20 mouse cellular contexts compared by ENCODE assay signal in the genomic region with DNA sequence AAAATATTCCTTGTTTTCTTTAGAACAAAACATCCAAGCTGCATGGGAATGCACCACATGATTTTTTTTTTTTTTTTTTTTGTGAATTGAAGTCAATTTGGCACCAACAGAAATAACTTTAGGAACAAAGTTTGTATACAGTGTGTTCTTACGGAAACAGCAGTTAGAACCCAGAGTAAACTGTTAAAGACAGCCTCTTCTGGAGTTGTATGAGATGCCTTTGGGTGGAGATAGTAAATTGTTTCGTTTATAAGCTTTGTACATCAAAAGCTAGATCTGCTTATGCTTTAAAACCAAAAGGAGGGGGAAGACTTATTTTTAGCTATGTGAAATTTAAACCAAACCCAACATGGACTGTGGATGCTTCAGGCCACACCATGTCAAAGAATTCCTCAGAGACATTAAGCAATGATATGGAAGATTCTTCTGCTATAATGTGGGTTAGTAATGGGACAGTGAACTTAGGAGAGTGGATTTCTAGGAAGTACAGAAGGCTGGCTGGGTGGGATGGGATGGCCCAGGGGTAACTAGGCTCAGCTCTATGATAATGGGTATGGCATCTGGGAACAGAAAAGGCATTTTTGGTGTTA.
DNase-seq lines count a peak whose midpoint lies in the region; ATAC-seq and TF ChIP-seq lines count a peak whose summit lies in the region.
"Had no signal": no experiment of that assay in that cellular context is flagged by ENCODE, and none has a peak within 500 bp of the region (broad histone marks: within the 10 kb centered on the region; RNA-seq: fewer than 3 reads in every experiment).

No protein-coding gene starts in this region.

- no peaks in the 10 kb centered on the region for H3K36me3 ChIP-seq in lung, embryonic 14.5 days (ENCODE audit: insufficient read depth)
- H3K36me3 ChIP-seq in lung, embryonic 16.5 days (ENCODE audit: control insufficient read depth, insufficient read depth, low read length), result no peaks in the 10 kb centered on the region
- H3K36me3 ChIP-seq in embryonic facial prominence, embryonic 15.5 days, result no peaks in the 10 kb centered on the region
- H3K36me3 ChIP-seq in midbrain, embryonic 14.5 days (ENCODE audit: control insufficient read depth, insufficient read depth, low read length), result no peaks in the 10 kb centered on the region
- H3K36me3 ChIP-seq: embryonic facial prominence, embryonic 12.5 days; forebrain, embryonic 15.5 days had no signal

- WGBS in lung, embryonic 14.5 days, result 60% methylated on average over 2 of the region's 2 CpGs
- WGBS in lung, embryonic 16.5 days, result 61% methylated on average over 2 of the region's 2 CpGs
- 59% methylated on average over 2 of the region's 2 CpGs for WGBS in lung, adult 2 months
- WGBS in embryonic facial prominence, embryonic 15.5 days, result 39% methylated on average over 2 of the region's 2 CpGs
- 84% methylated on average over 2 of the region's 2 CpGs for WGBS in midbrain, embryonic 14.5 days

- ATAC-seq in lung, embryonic 14.5 days (ENCODE audit: insufficient read depth), result 0 out of 2 replicates have a peak, but pooled peaks have one; percentile 24
- peak; percentile 73 for ATAC-seq in lung, embryonic 16.5 days (ENCODE audit: low read depth)
- ATAC-seq in embryonic facial prominence, embryonic 15.5 days (ENCODE audit: insufficient number of reproducible peaks, low FRiP score, low TSS enrichment, low read depth), result no peak
- ATAC-seq in midbrain, embryonic 14.5 days (ENCODE audit: low FRiP score, low TSS enrichment), result no peak
- ATAC-seq: forebrain, embryonic 13.5 days; forebrain, embryonic 15.5 days; forebrain, postnatal 0 days had no signal

- H3K9me3 ChIP-seq in lung, embryonic 14.5 days (ENCODE audit: low read depth, low read length), result no peaks in the 10 kb centered on the region
- H3K9me3 ChIP-seq in lung, embryonic 16.5 days (ENCODE audit: control insufficient read depth, low read length), result no peaks in the 10 kb centered on the region
- H3K9me3 ChIP-seq in embryonic facial prominence, embryonic 15.5 days (replicated peaks), result no peaks in the 10 kb centered on the region
- H3K9me3 ChIP-seq in midbrain, embryonic 14.5 days (ENCODE audit: control insufficient read depth, low read length), result no peaks in the 10 kb centered on the region
- H3K9me3 ChIP-seq: embryonic facial prominence, embryonic 12.5 days; forebrain, embryonic 13.5 days; forebrain, embryonic 15.5 days had no signal

- no peaks in the 10 kb centered on the region for H3K4me1 ChIP-seq in lung, embryonic 14.5 days (ENCODE audit: insufficient read depth)
- H3K4me1 ChIP-seq in lung, embryonic 16.5 days (replicated peaks; ENCODE audit: control insufficient read depth, insufficient read depth, low read length), result peaks cover 8% of the 10 kb centered on the region
- H3K4me1 ChIP-seq in lung, adult 2 months (ENCODE audit: control insufficient read depth, insufficient read depth, low read length), result no peaks in the 10 kb centered on the region
- peaks cover 14% of the 10 kb centered on the region; the same call in 1 of the 2 replicates for H3K4me1 ChIP-seq in embryonic facial prominence, embryonic 15.5 days
- H3K4me1 ChIP-seq in midbrain, embryonic 14.5 days (ENCODE audit: control insufficient read depth, insufficient read depth, low read length), result no peaks in the 10 kb centered on the region
- H3K4me1 ChIP-seq: embryonic facial prominence, embryonic 12.5 days; forebrain, embryonic 13.5 days; forebrain, embryonic 15.5 days had no signal

- H3K9ac ChIP-seq in lung, embryonic 14.5 days, result no peak overlapping the region
- H3K9ac ChIP-seq in lung, embryonic 16.5 days (ENCODE audit: low read length), result no peak overlapping the region
- no peak overlapping the region for H3K9ac ChIP-seq in embryonic facial prominence, embryonic 15.5 days
- H3K9ac ChIP-seq in midbrain, embryonic 14.5 days (replicated peaks; ENCODE audit: low read length), result no peak overlapping the region
- H3K9ac ChIP-seq: embryonic facial prominence, embryonic 12.5 days; forebrain, embryonic 13.5 days; forebrain, embryonic 15.5 days; forebrain, postnatal 0 days had no signal

- no peak overlapping the region for H3K4me3 ChIP-seq in lung, embryonic 14.5 days (ENCODE audit: low read depth, low read length)
- H3K4me3 ChIP-seq in lung, embryonic 16.5 days (ENCODE audit: low read length), result no peak overlapping the region
- no peak overlapping the region for H3K4me3 ChIP-seq in lung, adult 2 months (replicated peaks; ENCODE audit: extremely low read depth, low read depth, low read length)
- H3K4me3 ChIP-seq in embryonic facial prominence, embryonic 15.5 days (replicated peaks), result no peak overlapping the region
- H3K4me3 ChIP-seq in midbrain, embryonic 14.5 days (replicated peaks; ENCODE audit: low read depth, low read length), result no peak overlapping the region
- H3K4me3 ChIP-seq: embryonic facial prominence, embryonic 12.5 days; forebrain, embryonic 13.5 days; forebrain, embryonic 15.5 days had no signal

- TF ChIP-seq POLR2A in lung, adult 2 months (IDR thresholded peaks at IDR 0.05; ENCODE audit: borderline replicate concordance, extremely low read depth, low read depth, low read length), result no peak

- H3K27ac ChIP-seq in lung, embryonic 14.5 days (ENCODE audit: low read depth), result no peak overlapping the region
- H3K27ac ChIP-seq in lung, embryonic 16.5 days (ENCODE audit: low read length), result 0 out of 2 replicates have a peak overlapping the region, but pooled peaks have one; percentile 35
- peak overlapping the region; percentile 52; the same call in 1 of the 2 replicates for H3K27ac ChIP-seq in embryonic facial prominence, embryonic 15.5 days (replicated peaks)
- no peak overlapping the region for H3K27ac ChIP-seq in midbrain, embryonic 14.5 days (replicated peaks; ENCODE audit: low read depth, low read length)
- H3K27ac ChIP-seq: embryonic facial prominence, embryonic 12.5 days; forebrain, embryonic 13.5 days; forebrain, embryonic 15.5 days had no signal

- no peak for TF ChIP-seq CTCF in lung, embryonic 14.5 days (IDR thresholded peaks at IDR 0.05; ENCODE audit: low read depth)
- TF ChIP-seq CTCF in lung, adult 2 months (IDR thresholded peaks at IDR 0.05; ENCODE audit: insufficient read depth, low read length), result no peak

- no peaks in the 10 kb centered on the region for H3K27me3 ChIP-seq in lung, embryonic 14.5 days (ENCODE audit: insufficient read depth, low read length)
- H3K27me3 ChIP-seq in lung, embryonic 16.5 days (ENCODE audit: control insufficient read depth, insufficient read depth, low read depth, low read length), result no peaks in the 10 kb centered on the region
- no peaks in the 10 kb centered on the region for H3K27me3 ChIP-seq in embryonic facial prominence, embryonic 15.5 days
- no peaks in the 10 kb centered on the region for H3K27me3 ChIP-seq in midbrain, embryonic 14.5 days (ENCODE audit: control insufficient read depth, insufficient read depth, low read length)
- H3K27me3 ChIP-seq: embryonic facial prominence, embryonic 12.5 days; forebrain, embryonic 13.5 days; forebrain, embryonic 15.5 days had no signal

- no peak overlapping the region for H3K4me2 ChIP-seq in lung, embryonic 14.5 days
- H3K4me2 ChIP-seq in lung, embryonic 16.5 days (ENCODE audit: low read depth, low read length), result no peak overlapping the region
- H3K4me2 ChIP-seq in embryonic facial prominence, embryonic 15.5 days (replicated peaks), result no peak overlapping the region
- H3K4me2 ChIP-seq in midbrain, embryonic 14.5 days (ENCODE audit: low read length), result no peak overlapping the region
- H3K4me2 ChIP-seq: embryonic facial prominence, embryonic 12.5 days; forebrain, embryonic 13.5 days; forebrain, embryonic 15.5 days had no signal

- peak; percentile 33 for DNase-seq in lung, embryonic 14.5 days
- no peak for DNase-seq in lung, postnatal 4 days
- no peak for DNase-seq in lung, adult 2 months
- DNase-seq in midbrain, embryonic 14.5 days, result no peak
- DNase-seq: adrenal gland, adult 2 months; adrenal gland, postnatal 10 days; adrenal gland, postnatal 25 days; cerebellum, adult 11 months; cerebellum, adult 18-20 months; cerebellum, adult 8-10 months; cerebellum, adult 9-11 months; cerebellum, postnatal 14 days; cerebellum, postnatal 36 days; embryo, embryonic 11 days; forebrain, postnatal 0 days had no signal

Comparison
In these comparisons a context has a peak if more than half of its experiments do, and no peak if none do; other contexts are left out.
1. H3K27ac ChIP-seq: peak in lung, embryonic 16.5 days (single experiment) and embryonic facial prominence, embryonic 15.5 days (single experiment); none in lung, embryonic 14.5 days (single experiment) and midbrain, embryonic 14.5 days (single experiment).
2. ATAC-seq: peak in lung, embryonic 14.5 days (single experiment) and lung, embryonic 16.5 days (single experiment); none in embryonic facial prominence, embryonic 15.5 days (single experiment) and midbrain, embryonic 14.5 days (single experiment).